Mouse (Mus musculus) layer of hippocampus, adult 9-10 months (tissue): ENCODE measurements around the gene Ccdc114.
"Not testable (repeated sequence)": the region's sequence is repeated elsewhere in the genome, so short reads cannot be mapped to it uniquely, and the experiment has no call there.

Experiments used
- DNase-seq: peaks from one replicate; pipeline ENCODE4 v3.0.0; 2022; ENCODE audit warnings: low spot score

Ccdc114 gene

GRCm38 (mm10) chr7:45923762-45924428 lies at the start of gene Ccdc114:
Gene Ccdc114, plus strand, starts transcription at chr7:45924072.
- DNase-seq, result no peak

GRCm38 (mm10) chr7:45876895-45877294 lies 47.0 kb upstream of the Ccdc114 start:
- DNase-seq, result no peak

GRCm38 (mm10) chr7:45878278-45878677 lies 45.6 kb upstream of the Ccdc114 start, which contains the start of gene Grin2d:
Gene Grin2d, minus strand, starts transcription at chr7:45878378.
- not testable (repeated sequence) for DNase-seq

GRCm38 (mm10) chr7:45880531-45880930 lies 43.3 kb upstream of the Ccdc114 start:
- no peak for DNase-seq

GRCm38 (mm10) chr7:45881011-45881410 lies 42.9 kb upstream of the Ccdc114 start:
- DNase-seq, result no peak

GRCm38 (mm10) chr7:45887246-45887645 lies 36.6 kb upstream of the Ccdc114 start:
- DNase-seq, result no peak

- no peak for DNase-seq
Observed at GRCm38 (mm10) chr7:45892651-45893050, 31.2 kb upstream of the Ccdc114 start.

- DNase-seq, result no peak
Observed at GRCm38 (mm10) chr7:45895931-45896516, 27.8 kb upstream of the Ccdc114 start.

- DNase-seq, result peak; percentile 92
Observed at GRCm38 (mm10) chr7:45896517-45897257, 27.2 kb upstream of the Ccdc114 start, which contains the start of the genes Syngr4 and Tmem143. Gene Syngr4, minus strand, starts transcription at chr7:45896714. Gene Tmem143, plus strand, starts transcription at chr7:45896941.

- DNase-seq, result no peak
Observed at GRCm38 (mm10) chr7:45897258-45897757, 26.6 kb upstream of the Ccdc114 start.

GRCm38 (mm10) chr7:45898125-45898524 lies 25.7 kb upstream of the Ccdc114 start:
- DNase-seq, result not testable (repeated sequence)

GRCm38 (mm10) chr7:45901562-45901961 lies 22.3 kb upstream of the Ccdc114 start:
- no peak for DNase-seq

GRCm38 (mm10) chr7:45902481-45903002 lies 21.3 kb upstream of the Ccdc114 start:
- no peak for DNase-seq

GRCm38 (mm10) chr7:45906622-45907021 lies 17.2 kb upstream of the Ccdc114 start:
- DNase-seq, result no peak

- DNase-seq, result no peak
Observed at GRCm38 (mm10) chr7:45908384-45908783, 15.5 kb upstream of the Ccdc114 start.

- no peak for DNase-seq
Observed at GRCm38 (mm10) chr7:45909145-45909544, 14.7 kb upstream of the Ccdc114 start.

- no peak for DNase-seq
Observed at GRCm38 (mm10) chr7:45914067-45914466, 9.8 kb upstream of the Ccdc114 start.

- no peak for DNase-seq
Observed at GRCm38 (mm10) chr7:45915011-45915410, 8.9 kb upstream of the Ccdc114 start.

- DNase-seq, result peak; percentile 49
Observed at GRCm38 (mm10) chr7:45916056-45917003, 7.5 kb upstream of the Ccdc114 start.

- DNase-seq, result no peak
Observed at GRCm38 (mm10) chr7:45917004-45917704, 6.7 kb upstream of the Ccdc114 start.

- no peak for DNase-seq
Observed at GRCm38 (mm10) chr7:45917926-45918325, 5.9 kb upstream of the Ccdc114 start.
